In the genomic region with DNA sequence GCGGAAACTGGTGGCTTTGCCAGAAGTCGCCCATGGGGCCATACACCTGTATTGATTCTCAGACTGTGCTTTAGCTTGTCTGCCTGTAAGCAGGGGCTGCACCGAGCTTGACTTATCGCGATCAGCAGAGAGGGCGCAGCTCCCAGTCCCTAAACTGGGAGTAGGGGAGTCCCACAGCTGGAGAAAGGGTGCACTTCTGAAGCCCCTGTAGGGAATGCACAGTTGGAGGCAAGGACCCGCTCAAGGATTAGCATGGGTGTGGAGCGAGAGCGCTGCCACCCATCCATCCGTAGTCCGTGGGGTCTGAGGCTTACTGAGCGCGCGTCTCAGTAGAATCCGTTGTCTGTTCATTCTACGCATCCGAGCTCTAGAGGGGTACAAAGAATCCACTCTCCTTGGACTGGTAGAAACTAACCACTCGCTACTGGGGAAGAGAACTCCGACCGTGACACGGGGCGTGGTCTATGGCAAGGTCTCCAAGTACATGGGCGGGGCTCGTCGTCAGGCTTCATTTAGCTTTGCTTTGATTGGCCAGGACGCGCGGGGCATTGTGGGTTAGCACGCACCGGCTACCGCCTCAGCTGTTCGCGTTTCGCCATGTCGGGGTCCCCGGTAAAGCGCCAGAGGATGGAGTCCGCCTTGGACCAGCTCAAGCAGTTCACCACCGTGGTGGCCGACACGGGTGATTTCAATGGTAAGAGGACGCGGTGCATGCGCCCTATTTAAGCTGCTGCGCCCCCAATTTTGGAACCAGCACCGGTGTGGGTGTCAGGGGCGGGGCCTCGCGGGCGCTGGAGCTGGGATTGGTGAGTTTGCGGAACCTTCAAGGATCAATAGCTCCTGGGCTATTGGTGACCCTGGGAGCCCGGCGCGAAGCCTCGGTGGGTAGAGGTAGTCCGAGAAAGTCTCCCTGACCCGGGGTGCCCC, we compare ENCODE assay signal across 8 mouse cellular contexts. TPM values are rescaled to one million over a fixed set of nuclear protein-coding genes. Genes with fewer than 3 reads are reported as not detected.
DNase-seq lines count a peak whose midpoint lies in the region; ATAC-seq lines count a peak whose summit lies in the region.

A gene (plus strand): TSS at position 575 of the 927 bp plus-strand sequence.

- peak within 1 kb of the TSS; percentile 58 for H3K9ac ChIP-seq in hindbrain, embryonic 12.5 days

- H3K4me3 ChIP-seq in hindbrain, embryonic 12.5 days, result peak within 1 kb of the TSS; percentile 65

- no peaks in the 10 kb centered on the region for H3K9me3 ChIP-seq in hindbrain, embryonic 12.5 days (replicated peaks)

- H3K27me3 ChIP-seq in hindbrain, embryonic 12.5 days, result peaks cover 8% of the 10 kb centered on the region; the same call in 1 of the 2 replicates

- peak; percentile 95 for ATAC-seq in hindbrain, embryonic 12.5 days (ENCODE audit: low FRiP score)

- peaks cover 12% of the 10 kb centered on the region for H3K4me1 ChIP-seq in hindbrain, embryonic 12.5 days

- H3K36me3 ChIP-seq in hindbrain, embryonic 12.5 days, result peaks cover 13% of the 10 kb centered on the region

- peak; percentile 95 for DNase-seq in MN1 (ENCODE audit: low spot score)
- peak; percentile 94 for DNase-seq in cerebellum, adult 9-11 months
- DNase-seq in frontal cortex, postnatal 10 days (ENCODE audit: low spot score in 2 of 2), result peak; percentile 90 to 93
- peak; percentile 95 for DNase-seq in layer of hippocampus, postnatal 14 days (ENCODE audit: low spot score in 2 of 2)
- peak; percentile 96 for DNase-seq in lung, postnatal 14 days
- peak; percentile 81 for DNase-seq in retina, adult 2 months (ENCODE audit: low read depth, low spot score)
- DNase-seq in thymus, postnatal 36 days, result peak; percentile 97

- peak within 1 kb of the TSS; percentile 81 for H3K4me2 ChIP-seq in hindbrain, embryonic 12.5 days (replicated peaks)

- peak within 1 kb of the TSS; percentile 76 for H3K27ac ChIP-seq in hindbrain, embryonic 12.5 days

- under 1% methylated on average over 57 of the region's 57 CpGs for WGBS in hindbrain, embryonic 12.5 days

RNA-seq across cellular contexts. Expression of the gene that starts here (rescaled TPM):
- 352 and 355 TPM in 2 replicates for polyA plus RNA-seq in hindbrain, embryonic 12.5 days (2016; fragmentation: Nextera tagmentation; extraction: Ambion mirVana)
- total RNA-seq in layer of hippocampus, postnatal 14 days (2021), result 100 to 1,000 TPM; 129 to 140 TPM

Comparison
In these comparisons a context has a peak if more than half of its experiments do, and no peak if none do; other contexts are left out.
1. Peak in every context shown above with its lines: DNase-seq, ATAC-seq, H3K4me3 ChIP-seq and H3K27ac ChIP-seq.